ENCODE assay signal across 8 mouse cellular contexts in genomic region chr8:84722530-84722849, GRCm38 (mm10). TPM values are rescaled to one million over a fixed set of nuclear protein-coding genes. Genes with fewer than 3 reads are reported as not detected.
DNase-seq lines count a peak whose midpoint lies in the region; ATAC-seq and TF ChIP-seq lines count a peak whose summit lies in the region.

No protein-coding gene starts in this region.

- WGBS in heart, embryonic 14.5 days = 65% methylated on average over 6 of the region's 6 CpGs
- 54% methylated on average over 6 of the region's 6 CpGs for WGBS in hindbrain, embryonic 11.5 days
- WGBS in midbrain, embryonic 10.5 days = 67% methylated on average over 6 of the region's 6 CpGs

- H3K79me2 ChIP-seq in MEL (ENCODE audit: control insufficient read depth, insufficient read depth, low read length, poor library complexity) = peaks cover 13% of the 10 kb centered on the region

- 0 out of 2 replicates have a peak, but pooled peaks cover 2% of the 10 kb centered on the region for H3K27me3 ChIP-seq in heart, embryonic 14.5 days (ENCODE audit: control insufficient read depth, insufficient read depth, low read length)
- no peaks in the 10 kb centered on the region for H3K27me3 ChIP-seq in MEL (ENCODE audit: control insufficient read depth in 1 of 2, insufficient read depth in 2 of 2, low read length in 2 of 2)
- peaks cover 48% of the 10 kb centered on the region for H3K27me3 ChIP-seq in hindbrain, embryonic 11.5 days (ENCODE audit: control insufficient read depth, insufficient read depth, low read length)
- H3K27me3 ChIP-seq in midbrain, embryonic 10.5 days (ENCODE audit: low read depth, poor library complexity, severe bottlenecking) = peaks cover 100% of the 10 kb centered on the region

- H3K27ac ChIP-seq in heart, embryonic 14.5 days (replicated peaks in 1 of 2; ENCODE audit: control insufficient read depth in 1 of 2, insufficient read depth in 1 of 2, low read depth in 2 of 2, low read length in 2 of 2) = peak overlapping the region; percentile 90 to 96
- peak overlapping the region; percentile 99 for H3K27ac ChIP-seq in MEL (ENCODE audit: control insufficient read depth, low read depth, low read length)
- H3K27ac ChIP-seq in hindbrain, embryonic 11.5 days (ENCODE audit: low read depth, low read length) = peak overlapping the region; percentile 75; the same call in 1 of the 2 replicates
- peak overlapping the region; percentile 77 for H3K27ac ChIP-seq in midbrain, embryonic 10.5 days (replicated peaks)

- H3K36me3 ChIP-seq in heart, embryonic 14.5 days (ENCODE audit: control insufficient read depth, insufficient read depth, low read length) = peaks cover 62% of the 10 kb centered on the region
- peaks cover 4 to 26% of the 10 kb centered on the region in 2 experiments; a peak in 3 of 4 replicates for H3K36me3 ChIP-seq in MEL (ENCODE audit: control insufficient read depth in 1 of 2, insufficient read depth in 2 of 2, low read length in 2 of 2)
- no peaks in the 10 kb centered on the region for H3K36me3 ChIP-seq in hindbrain, embryonic 11.5 days (ENCODE audit: control insufficient read depth, insufficient read depth, low read length)
- H3K36me3 ChIP-seq in midbrain, embryonic 10.5 days = no peaks in the 10 kb centered on the region

- no peak for TF ChIP-seq EP300 in MEL (IDR thresholded peaks at IDR 0.05; ENCODE audit: low read depth in 1 of 2, low read length in 2 of 2)

- no peak overlapping the region for H3K4me3 ChIP-seq in heart, embryonic 14.5 days (ENCODE audit: control insufficient read depth in 1 of 2, insufficient read depth in 1 of 2, low read depth in 1 of 2, low read length in 2 of 2)
- peak overlapping the region; percentile 33 to 37; a peak in 3 of 4 replicates for H3K4me3 ChIP-seq in MEL (ENCODE audit: control insufficient read depth in 1 of 2, insufficient read depth in 1 of 2, low read depth in 2 of 2, low read length in 2 of 2)
- H3K4me3 ChIP-seq in hindbrain, embryonic 11.5 days (ENCODE audit: low read depth, low read length) = no peak overlapping the region
- peak overlapping the region; percentile 19; the same call in 1 of the 2 replicates for H3K4me3 ChIP-seq in midbrain, embryonic 10.5 days

- TF ChIP-seq CTCF in MEL (IDR thresholded peaks at IDR 0.05 in 2 of 3, conservative IDR thresholded peaks at IDR 0.05 in 1 of 3; ENCODE audit: control insufficient read depth in 1 of 3, insufficient read depth in 1 of 3, low read depth in 2 of 3, low read length in 3 of 3, poor library complexity in 1 of 3, severe bottlenecking in 1 of 3) = no peak

- H3K4me1 ChIP-seq in heart, embryonic 14.5 days (ENCODE audit: control insufficient read depth in 2 of 2, insufficient read depth in 2 of 2, low read length in 2 of 2) = peaks cover 46 to 59% of the 10 kb centered on the region in 2 experiments
- peaks cover 12 to 45% of the 10 kb centered on the region in 2 experiments for H3K4me1 ChIP-seq in MEL (ENCODE audit: control insufficient read depth in 1 of 2, insufficient read depth in 2 of 2, low read length in 2 of 2)
- peaks cover 16% of the 10 kb centered on the region for H3K4me1 ChIP-seq in hindbrain, embryonic 11.5 days (replicated peaks; ENCODE audit: control insufficient read depth, insufficient read depth, low read length)
- H3K4me1 ChIP-seq in midbrain, embryonic 10.5 days = peaks cover 41% of the 10 kb centered on the region

- peak overlapping the region; percentile 47; the same call in 1 of the 2 replicates for H3K9ac ChIP-seq in heart, embryonic 14.5 days (ENCODE audit: low read length)
- H3K9ac ChIP-seq in MEL (ENCODE audit: control insufficient read depth, low read depth, low read length, poor library complexity, severe bottlenecking) = peak overlapping the region; percentile 79
- peak overlapping the region; percentile 40; the same call in 1 of the 2 replicates for H3K9ac ChIP-seq in hindbrain, embryonic 11.5 days (ENCODE audit: low read depth, low read length)

- no peak; a peak in 1 of 4 replicates for TF ChIP-seq POLR2A in MEL (IDR thresholded peaks at IDR 0.05; ENCODE audit: control insufficient read depth in 1 of 2, insufficient read depth in 1 of 2, low read depth in 1 of 2, low read length in 2 of 2, poor library complexity in 1 of 2)

- no peaks in the 10 kb centered on the region for H3K9me3 ChIP-seq in heart, embryonic 14.5 days (ENCODE audit: control insufficient read depth, low read length)
- H3K9me3 ChIP-seq in MEL (replicated peaks; ENCODE audit: insufficient read depth, low read length) = no peaks in the 10 kb centered on the region
- no peaks in the 10 kb centered on the region for H3K9me3 ChIP-seq in hindbrain, embryonic 11.5 days (ENCODE audit: control insufficient read depth, low read length)
- H3K9me3 ChIP-seq in midbrain, embryonic 10.5 days (replicated peaks) = no peaks in the 10 kb centered on the region

- no peak for TF ChIP-seq RAD21 in MEL (IDR thresholded peaks at IDR 0.05; ENCODE audit: low read depth, low read length)

- no peak for DNase-seq in heart, adult 18-20 months
- DNase-seq in MEL (ENCODE audit: low read depth, low spot score) = no peak
- no peak for DNase-seq in hindbrain, embryonic 11.5 days (ENCODE audit: low spot score)
- DNase-seq in midbrain, embryonic 10.5 days (ENCODE audit: low spot score) = no peak
- no peak for DNase-seq in thymus, postnatal 0 days (ENCODE audit: low spot score)
- no peak for DNase-seq in natural killer cell, adult 2 months (ENCODE audit: low spot score in 2 of 2)
- no peak for DNase-seq in lung, postnatal 36 days

- no peak for ATAC-seq in heart, embryonic 14.5 days (ENCODE audit: insufficient number of reproducible peaks, insufficient read depth, low FRiP score, low read depth)
- ATAC-seq in hindbrain, embryonic 11.5 days (ENCODE audit: low FRiP score) = no peak

- H3K4me2 ChIP-seq in heart, embryonic 14.5 days (ENCODE audit: low read length) = peak overlapping the region; percentile 56
- H3K4me2 ChIP-seq in hindbrain, embryonic 11.5 days (replicated peaks; ENCODE audit: low read depth, low read length) = no peak overlapping the region

TF ChIP-seq in MEL, 35 proteins besides CTCF, POLR2A, EP300 and RAD21 (continues in another document):
- TF ChIP-seq ZC3H11A (IDR thresholded peaks at IDR 0.05; ENCODE audit: low read depth, low read length) (no peak), SIN3A (IDR thresholded peaks at IDR 0.05; ENCODE audit: low read length) (no peak)

RNA-seq across cellular contexts. Expression of gene G430095P16Rik, which starts 0.3 kb away (rescaled TPM):
- polyA plus RNA-seq in heart, embryonic 14.5 days (2014; fragmentation: Nextera tagmentation; extraction: Ambion mirVana) = 5.2 and 5.9 TPM in 2 replicates
- under 1 TPM; 0.40 to 0.69 TPM for total RNA-seq in heart, adult 18-20 months (2021)
- total RNA-seq in MEL (2012; rRNA removed) = 5.6 and 7.9 TPM in 2 replicates
- 10 to 100 TPM in 1 of 2 experiments, not detected in 1; 17.1 TPM for polyA plus RNA-seq in MEL (2012; ENCODE audit: insufficient read depth in 1 of 2, insufficient read length in 2 of 2, low read depth in 1 of 2, low replicate concordance in 2 of 2, missing spikeins in 1 of 2)
- 2.3 and 2.9 TPM in 2 replicates for polyA plus RNA-seq in hindbrain, embryonic 11.5 days (2014; fragmentation: Nextera tagmentation; extraction: Ambion mirVana)
- polyA plus RNA-seq in midbrain, embryonic 10.5 days (2016; fragmentation: Nextera tagmentation; extraction: Ambion mirVana) = 1.1 and 1.4 TPM in 2 replicates
- 2.4 and 3.6 TPM in 2 replicates for polyA plus RNA-seq in thymus, postnatal 0 days (2015; fragmentation: Nextera tagmentation; extraction: Ambion mirVana)

RNA-seq across cellular contexts. Expression of gene Lyl1, which starts 21.2 kb away (rescaled TPM):
- 12.1 and 13.7 TPM in 2 replicates for polyA plus RNA-seq in heart, embryonic 14.5 days (2014; fragmentation: Nextera tagmentation; extraction: Ambion mirVana)
- total RNA-seq in heart, adult 18-20 months (2021) = 1 to 10 TPM; 3.1 to 4.4 TPM
- 75.5 and 88.7 TPM in 2 replicates for total RNA-seq in MEL (2012; rRNA removed)
- 100 to 1,000 TPM; 136 to 149 TPM for polyA plus RNA-seq in MEL (2012; ENCODE audit: insufficient read depth in 1 of 2, insufficient read length in 2 of 2, low read depth in 1 of 2, low replicate concordance in 2 of 2, missing spikeins in 1 of 2)
- polyA plus RNA-seq in hindbrain, embryonic 11.5 days (2014; fragmentation: Nextera tagmentation; extraction: Ambion mirVana) = 5.3 and 5.4 TPM in 2 replicates
- polyA plus RNA-seq in midbrain, embryonic 10.5 days (2016; fragmentation: Nextera tagmentation; extraction: Ambion mirVana) = 4.8 and 5.8 TPM in 2 replicates
- polyA plus RNA-seq in thymus, postnatal 0 days (2015; fragmentation: Nextera tagmentation; extraction: Ambion mirVana) = 8.1 and 8.8 TPM in 2 replicates

RNA-seq across cellular contexts. Expression of gene Nacc1, which starts 34.8 kb away (rescaled TPM):
- polyA plus RNA-seq in heart, embryonic 14.5 days (2014; fragmentation: Nextera tagmentation; extraction: Ambion mirVana) = 15.1 and 17.4 TPM in 2 replicates
- total RNA-seq in heart, adult 18-20 months (2021) = 10 to 100 TPM; 31.4 to 32.7 TPM
- total RNA-seq in MEL (2012; rRNA removed) = 42.5 and 45.3 TPM in 2 replicates
- polyA plus RNA-seq in MEL (2012; ENCODE audit: insufficient read depth in 1 of 2, insufficient read length in 2 of 2, low read depth in 1 of 2, low replicate concordance in 2 of 2, missing spikeins in 1 of 2) = 100 to 1,000 TPM in 1 of 2 experiments, not detected in 1; 106 TPM
- 19.7 and 20.5 TPM in 2 replicates for polyA plus RNA-seq in hindbrain, embryonic 11.5 days (2014; fragmentation: Nextera tagmentation; extraction: Ambion mirVana)
- 24.8 and 26.3 TPM in 2 replicates for polyA plus RNA-seq in midbrain, embryonic 10.5 days (2016; fragmentation: Nextera tagmentation; extraction: Ambion mirVana)
- polyA plus RNA-seq in thymus, postnatal 0 days (2015; fragmentation: Nextera tagmentation; extraction: Ambion mirVana) = 12.1 TPM in 2 replicates

RNA-seq across cellular contexts. Expression of gene Trmt1, which starts 36.4 kb away (rescaled TPM):
- polyA plus RNA-seq in heart, embryonic 14.5 days (2014; fragmentation: Nextera tagmentation; extraction: Ambion mirVana) = 46.1 and 50.0 TPM in 2 replicates
- 10 to 100 TPM; 34.2 to 45.1 TPM for total RNA-seq in heart, adult 18-20 months (2021)
- 154 and 183 TPM in 2 replicates for total RNA-seq in MEL (2012; rRNA removed)
- polyA plus RNA-seq in MEL (2012; ENCODE audit: insufficient read depth in 1 of 2, insufficient read length in 2 of 2, low read depth in 1 of 2, low replicate concordance in 2 of 2, missing spikeins in 1 of 2) = 100 to 1,000 TPM in 1 of 2 experiments, not detected in 1; 221 TPM
- polyA plus RNA-seq in hindbrain, embryonic 11.5 days (2014; fragmentation: Nextera tagmentation; extraction: Ambion mirVana) = 47.9 and 51.1 TPM in 2 replicates
- polyA plus RNA-seq in midbrain, embryonic 10.5 days (2016; fragmentation: Nextera tagmentation; extraction: Ambion mirVana) = 56.4 and 58.1 TPM in 2 replicates
- 50.0 and 51.5 TPM in 2 replicates for polyA plus RNA-seq in thymus, postnatal 0 days (2015; fragmentation: Nextera tagmentation; extraction: Ambion mirVana)

RNA-seq across cellular contexts. Expression of gene Ier2, which starts 59.8 kb away (rescaled TPM):
- polyA plus RNA-seq in heart, embryonic 14.5 days (2014; fragmentation: Nextera tagmentation; extraction: Ambion mirVana) = 36.4 and 43.8 TPM in 2 replicates
- 10 to 100 TPM; 11.2 to 13.4 TPM for total RNA-seq in heart, adult 18-20 months (2021)
- 22.5 and 24.4 TPM in 2 replicates for total RNA-seq in MEL (2012; rRNA removed)
- 100 to 1,000 TPM in 1 of 2 experiments, 10 to 100 TPM in 1; 37.7 to 258 TPM for polyA plus RNA-seq in MEL (2012; ENCODE audit: insufficient read depth in 1 of 2, insufficient read length in 2 of 2, low read depth in 1 of 2, low replicate concordance in 2 of 2, missing spikeins in 1 of 2)
- polyA plus RNA-seq in hindbrain, embryonic 11.5 days (2014; fragmentation: Nextera tagmentation; extraction: Ambion mirVana) = 60.5 and 61.5 TPM in 2 replicates
- polyA plus RNA-seq in midbrain, embryonic 10.5 days (2016; fragmentation: Nextera tagmentation; extraction: Ambion mirVana) = 63.6 and 78.2 TPM in 2 replicates
- polyA plus RNA-seq in thymus, postnatal 0 days (2015; fragmentation: Nextera tagmentation; extraction: Ambion mirVana) = 76.9 and 86.0 TPM in 2 replicates

Comparison
In these comparisons a context has a peak if more than half of its experiments do, and no peak if none do; other contexts are left out.
1. H3K4me3 ChIP-seq: peak in MEL (2 of 2) and midbrain, embryonic 10.5 days (single experiment); none in heart, embryonic 14.5 days (0 of 2) and hindbrain, embryonic 11.5 days (single experiment).
2. Peak in every context shown above with its lines, with median percentiles within 50 percentile points of each other: H3K27ac ChIP-seq and H3K9ac ChIP-seq.